Mouse (Mus musculus) heart, embryonic 15.5 days (tissue): Measurements from ENCODE around the gene Capzb. TPM values are rescaled to one million over a fixed set of nuclear protein-coding genes. Genes with fewer than 3 reads are reported as not detected.

ENCODE experiments used
- ATAC-seq: fragments of 200-750 bp; cut with Nextera tagmentation; replicated peaks from 2 replicates; pipeline ENCODE4 v1.8.0; 2017; ENCODE audit warnings: low read depth, moderate TSS enrichment; ENCODE audit not compliant: insufficient number of reproducible peaks, insufficient read depth, low FRiP score
- H3K27ac ChIP-seq: fragments of 300-500 bp; sonication (generic); 2 replicates; pipeline ENCODE4 v1.5.1; 2015; ENCODE audit warnings: mild to moderate bottlenecking, inconsistent platforms
- H3K27me3 ChIP-seq: fragments of 300-500 bp; sonication (generic); 2 replicates; pipeline ENCODE4 v1.6.1; 2015; ENCODE audit warnings: inconsistent platforms
- H3K36me3 ChIP-seq: fragments of 300-500 bp; sonication (generic); 2 replicates; pipeline ENCODE4 v1.6.1; 2015; ENCODE audit warnings: mild to moderate bottlenecking, inconsistent platforms
- H3K4me1 ChIP-seq: fragments of 300-500 bp; sonication (generic); replicated peaks from 2 replicates; pipeline ENCODE4 v1.6.1; 2015; ENCODE audit warnings: inconsistent platforms
- H3K4me2 ChIP-seq: fragments of 300-500 bp; sonication (generic); 2 replicates; pipeline ENCODE4 v1.6.1; 2015; ENCODE audit warnings: inconsistent platforms, mild to moderate bottlenecking, moderate library complexity
- H3K4me3 ChIP-seq: fragments of 300-500 bp; sonication (generic); 2 replicates; pipeline ENCODE4 v1.5.1; 2015; ENCODE audit warnings: mild to moderate bottlenecking, inconsistent platforms
- H3K9ac ChIP-seq: fragments of 300-500 bp; sonication (generic); 2 replicates; pipeline ENCODE4 v1.6.1; 2015; ENCODE audit warnings: mild to moderate bottlenecking, inconsistent platforms
- H3K9me3 ChIP-seq: fragments of 300-500 bp; sonication (generic); replicated peaks from 2 replicates; pipeline ENCODE4 v1.6.1; 2016; ENCODE audit warnings: inconsistent platforms
- WGBS: fragments of 180-500 bp; shearing (Covaris S2); methylation state at CpG from one replicate; pipeline ENCODE4 v1.1.7; 2015; ENCODE audit warnings: mixed read lengths; 5-methylcytosine and 5-hydroxymethylcytosine counted together
- polyA plus RNA-seq: library from polyadenylated mRNA; unstranded; fragments of >200 nt; fragmentation: Nextera tagmentation; extraction: Ambion mirVana; gene quantifications from 2 replicates; pipeline ENCODE4 v1.2.1, GENCODE M21; 2015

Gene Capzb
- polyA plus RNA-seq, 1 experiment from 2014 or later = 363 TPM

- no peak overlapping the region for H3K27ac ChIP-seq
- WGBS = 48% methylated on average over 17 of the region's 17 CpGs
- peak; percentile 75 for ATAC-seq
Measured at GRCm38 (mm10) chr4:139179731-139180625, 12.7 kb upstream of the Capzb start.

GRCm38 (mm10) chr4:139182511-139182910 lies 10.2 kb upstream of the Capzb start:
- ATAC-seq = no peak
- peaks cover 5% of the 10 kb centered on the region; the same call in 1 of the 2 replicates for H3K4me1 ChIP-seq
- H3K4me3 ChIP-seq = no peak overlapping the region
- no peak overlapping the region for H3K4me2 ChIP-seq
- H3K9me3 ChIP-seq = no peaks in the 10 kb centered on the region
- H3K27me3 ChIP-seq = no peaks in the 10 kb centered on the region
- no peak overlapping the region for H3K27ac ChIP-seq
- H3K36me3 ChIP-seq = no peaks in the 10 kb centered on the region
- no peak overlapping the region for H3K9ac ChIP-seq

More at GRCm38 (mm10) chr4:139179731-139180625, 12.7 kb upstream of the Capzb start:
- Histone ChIP-seq H3K9ac (no peak overlapping the region), H3K4me2 (no peak overlapping the region), H3K9me3 (no peaks in the 10 kb centered on the region), H3K27me3 (no peaks in the 10 kb centered on the region), H3K36me3 (no peaks in the 10 kb centered on the region), H3K4me3 (no peak overlapping the region), H3K4me1 (peaks cover 5% of the 10 kb centered on the region; the same call in 1 of the 2 replicates)

- Histone ChIP-seq H3K4me2 (no peak overlapping the region), H3K9me3 (no peaks in the 10 kb centered on the region), H3K27me3 (no peaks in the 10 kb centered on the region), H3K27ac (no peak overlapping the region), H3K4me1 (0 out of 2 replicates have a peak, but pooled peaks cover 2% of the 10 kb centered on the region), H3K9ac (no peak overlapping the region), H3K36me3 (no peaks in the 10 kb centered on the region), H3K4me3 (no peak overlapping the region)
- WGBS = 84% methylated on average over 5 of the region's 5 CpGs
- ATAC-seq = no peak
Measured at GRCm38 (mm10) chr4:139185766-139186442, 6.8 kb upstream of the Capzb start.

- no peak overlapping the region for H3K9ac ChIP-seq
- no peaks in the 10 kb centered on the region for H3K27me3 ChIP-seq
- whole genome bisulfite sequencing = 75% methylated on average over 11 of the region's 11 CpGs
- H3K36me3 ChIP-seq = no peaks in the 10 kb centered on the region
- no peak for ATAC-seq
- no peak overlapping the region for H3K27ac ChIP-seq
- peaks cover 13% of the 10 kb centered on the region for H3K4me1 ChIP-seq
- no peak overlapping the region for H3K4me3 ChIP-seq
- H3K9me3 ChIP-seq = no peaks in the 10 kb centered on the region
- no peak overlapping the region for H3K4me2 ChIP-seq
Measured at GRCm38 (mm10) chr4:139187930-139188329, 4.8 kb upstream of the Capzb start.

GRCm38 (mm10) chr4:139191605-139192498 lies 847 bp upstream of the Capzb start:
- peak overlapping the region; percentile 65 for H3K4me2 ChIP-seq
- H3K4me3 ChIP-seq = peak overlapping the region; percentile 98
- no peak for ATAC-seq
- H3K36me3 ChIP-seq = no peaks in the 10 kb centered on the region
- no peaks in the 10 kb centered on the region for H3K9me3 ChIP-seq
- no peaks in the 10 kb centered on the region for H3K27me3 ChIP-seq
- H3K4me1 ChIP-seq = peaks cover 47% of the 10 kb centered on the region
- peak overlapping the region; percentile 85 for H3K9ac ChIP-seq
- peak overlapping the region; percentile 98 for H3K27ac ChIP-seq
- 10% methylated on average over 19 of the region's 19 CpGs for WGBS

GRCm38 (mm10) chr4:139193176-139194093 lies 736 bp downstream of the Capzb start:
- peak overlapping the region; percentile 91 for H3K27ac ChIP-seq
- no peaks in the 10 kb centered on the region for H3K9me3 ChIP-seq
- H3K36me3 ChIP-seq = no peaks in the 10 kb centered on the region
- peak overlapping the region; percentile 98 for H3K4me3 ChIP-seq
- peak overlapping the region; percentile 95 for H3K9ac ChIP-seq
- H3K4me1 ChIP-seq = peaks cover 63% of the 10 kb centered on the region
- peak overlapping the region; percentile 95 for H3K4me2 ChIP-seq
- H3K27me3 ChIP-seq = no peaks in the 10 kb centered on the region
- WGBS = 2% methylated on average over 35 of the region's 35 CpGs
- peak; percentile 4 for ATAC-seq

GRCm38 (mm10) chr4:139195101-139195500 lies 2.4 kb downstream of the Capzb start:
- Histone ChIP-seq H3K4me3 (no peak overlapping the region), H3K36me3 (peaks cover 5% of the 10 kb centered on the region; the same call in 1 of the 2 replicates), H3K4me1 (peaks cover 75% of the 10 kb centered on the region), H3K27ac (no peak overlapping the region), H3K9ac (0 out of 2 replicates have a peak overlapping the region, but pooled peaks have one; percentile 95), H3K4me2 (peak overlapping the region; percentile 95; the same call in 1 of the 2 replicates), H3K9me3 (no peaks in the 10 kb centered on the region), H3K27me3 (no peaks in the 10 kb centered on the region)
- no peak for ATAC-seq
- 60% methylated on average over 5 of the region's 5 CpGs for WGBS

GRCm38 (mm10) chr4:139196464-139196863 lies 3.8 kb downstream of the Capzb start:
- no peak overlapping the region for H3K4me3 ChIP-seq
- no peaks in the 10 kb centered on the region for H3K9me3 ChIP-seq
- WGBS = 38% methylated on average over 6 of the region's 6 CpGs
- no peak overlapping the region; the same call in 1 of the 2 replicates for H3K9ac ChIP-seq
- no peak for ATAC-seq
- peaks cover 5% of the 10 kb centered on the region; the same call in 1 of the 2 replicates for H3K36me3 ChIP-seq
- H3K27me3 ChIP-seq = no peaks in the 10 kb centered on the region
- H3K27ac ChIP-seq = peak overlapping the region; percentile 72
- peak overlapping the region; percentile 22 for H3K4me2 ChIP-seq
- peaks cover 70% of the 10 kb centered on the region for H3K4me1 ChIP-seq

- H3K27ac ChIP-seq = peak overlapping the region; percentile 72
Measured at GRCm38 (mm10) chr4:139196949-139197348, 4.2 kb downstream of the Capzb start.

GRCm38 (mm10) chr4:139197453-139197852 lies 4.8 kb downstream of the Capzb start:
- 0 out of 2 replicates have a peak overlapping the region, but pooled peaks have one; percentile 12 for H3K9ac ChIP-seq
- H3K36me3 ChIP-seq = peaks cover 5% of the 10 kb centered on the region; the same call in 1 of the 2 replicates
- ATAC-seq = no peak
- H3K27me3 ChIP-seq = no peaks in the 10 kb centered on the region
- no peaks in the 10 kb centered on the region for H3K9me3 ChIP-seq
- peak overlapping the region; percentile 22 for H3K4me2 ChIP-seq
- H3K4me3 ChIP-seq = no peak overlapping the region
- H3K27ac ChIP-seq = peak overlapping the region; percentile 72
- peaks cover 74% of the 10 kb centered on the region for H3K4me1 ChIP-seq
- 50% methylated on average over 5 of the region's 5 CpGs for WGBS

More at GRCm38 (mm10) chr4:139196949-139197348, 4.2 kb downstream of the Capzb start:
- ATAC-seq = no peak
- H3K9me3 ChIP-seq = no peaks in the 10 kb centered on the region
- H3K27me3 ChIP-seq = no peaks in the 10 kb centered on the region
- 52% methylated on average over 6 of the region's 6 CpGs for WGBS
- no peak overlapping the region for H3K4me3 ChIP-seq
- H3K9ac ChIP-seq = peak overlapping the region; percentile 12; the same call in 1 of the 2 replicates
- H3K36me3 ChIP-seq = peaks cover 5% of the 10 kb centered on the region; the same call in 1 of the 2 replicates
- peaks cover 70% of the 10 kb centered on the region for H3K4me1 ChIP-seq
- peak overlapping the region; percentile 22 for H3K4me2 ChIP-seq
